Mouse (Mus musculus) neural tube, embryonic 13.5 days (tissue): ENCODE results near the gene Wdr60. TPM values are rescaled to one million over a fixed set of nuclear protein-coding genes. Genes with fewer than 3 reads are reported as not detected.
"Not testable (repeated sequence)": the region's sequence is repeated elsewhere in the genome, so short reads cannot be mapped to it uniquely, and the experiment has no call there.

Experiments used
- ATAC-seq: fragments of 200-750 bp; cut with Nextera tagmentation; 2 replicates; pipeline ENCODE4 v1.8.0; 2017; ENCODE audit warnings: low read depth, mild to moderate bottlenecking, moderate TSS enrichment, moderate library complexity
- H3K27ac ChIP-seq: fragments of 300-500 bp; sonication (generic); replicated peaks from 2 replicates; pipeline ENCODE4 v1.5.1; 2015; ENCODE audit warnings: moderate library complexity, mild to moderate bottlenecking, inconsistent platforms
- H3K27me3 ChIP-seq: fragments of 300-500 bp; sonication (generic); 2 replicates; pipeline ENCODE4 v1.6.1; 2015; ENCODE audit warnings: mild to moderate bottlenecking, inconsistent platforms
- H3K36me3 ChIP-seq: fragments of 300-500 bp; sonication (generic); 2 replicates; pipeline ENCODE4 v1.6.1; 2015; ENCODE audit warnings: mild to moderate bottlenecking, inconsistent platforms
- H3K4me1 ChIP-seq: fragments of 300-500 bp; sonication (generic); replicated peaks from 2 replicates; pipeline ENCODE4 v1.6.1; 2015; ENCODE audit warnings: inconsistent platforms
- H3K4me2 ChIP-seq: fragments of 300-500 bp; sonication (generic); 2 replicates; pipeline ENCODE4 v1.6.1; 2015; ENCODE audit warnings: inconsistent platforms, mild to moderate bottlenecking, moderate library complexity
- H3K4me3 ChIP-seq: fragments of 300-500 bp; sonication (generic); 2 replicates; pipeline ENCODE4 v1.5.1; 2015; ENCODE audit warnings: mild to moderate bottlenecking, inconsistent platforms
- H3K9ac ChIP-seq: fragments of 300-500 bp; sonication (generic); 2 replicates; pipeline ENCODE4 v1.6.1; 2015; ENCODE audit warnings: moderate library complexity, mild to moderate bottlenecking, inconsistent platforms
- H3K9me3 ChIP-seq: fragments of 300-500 bp; sonication (generic); 2 replicates; pipeline ENCODE4 v1.6.1; 2016; ENCODE audit warnings: inconsistent platforms
- WGBS: fragments of 180-500 bp; shearing (Covaris S2); methylation state at CpG from one replicate; pipeline ENCODE4 v1.1.7; 2015; 5-methylcytosine and 5-hydroxymethylcytosine counted together
- polyA plus RNA-seq: library from polyadenylated mRNA; unstranded; fragments of >200 nt; fragmentation: Nextera tagmentation; extraction: Ambion mirVana; gene quantifications from 2 replicates; pipeline ENCODE4 v1.2.1, GENCODE M21; 2015

Wdr60 gene
- polyA plus RNA-seq, 1 experiment from 2014 or later, result 20.6 TPM

DNA sequence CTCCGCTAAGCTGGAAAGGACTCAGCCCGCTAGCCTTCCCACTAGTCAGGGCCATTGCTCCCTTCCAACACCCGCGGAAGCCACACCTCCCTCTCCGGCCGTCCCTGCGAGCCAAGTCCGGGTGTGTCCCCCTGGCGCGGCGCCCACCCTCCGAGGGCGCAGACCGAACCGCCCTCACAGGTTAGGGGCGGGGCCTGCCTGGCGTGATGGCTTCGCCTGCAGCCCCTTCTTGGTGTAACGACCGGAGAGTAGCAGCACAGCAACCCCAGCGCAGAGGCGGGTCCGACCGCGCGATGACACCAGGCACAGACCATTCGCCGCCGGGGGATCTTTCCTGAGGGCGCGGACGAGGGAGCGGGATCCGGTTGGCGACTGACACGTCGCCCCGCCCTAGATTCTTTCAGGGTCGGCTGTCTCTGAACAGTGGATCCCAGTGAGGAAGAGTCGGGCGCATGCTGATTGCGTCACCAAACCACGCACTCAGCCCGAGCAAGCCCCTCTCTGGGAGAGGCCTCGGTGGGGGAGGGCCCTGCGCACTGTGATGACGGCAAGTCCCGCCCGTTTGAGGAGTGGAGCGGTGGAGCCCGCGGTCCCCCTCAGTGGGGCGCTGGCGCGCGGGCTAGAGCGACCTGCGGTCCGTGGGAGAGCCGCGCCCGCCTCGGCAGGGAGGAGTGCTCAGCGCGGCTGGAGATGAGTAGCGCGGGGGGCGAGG lies 18.0 kb upstream of the Wdr60 start, which contains the start of gene Esyt2:
Gene Esyt2, plus strand, starts transcription at position 544 of the 712 bp plus-strand sequence.
- Histone ChIP-seq H3K4me3 (peak within 1 kb of the TSS; percentile 97), H3K36me3 (no peaks in the 10 kb centered on the region), H3K9me3 (no peaks in the 10 kb centered on the region), H3K27me3 (no peaks in the 10 kb centered on the region), H3K4me2 (peak within 1 kb of the TSS; percentile 96), H3K27ac (peak within 1 kb of the TSS; percentile 97), H3K4me1 (peaks cover 23% of the 10 kb centered on the region), H3K9ac (peak within 1 kb of the TSS; percentile 94)
- ATAC-seq, result peak; percentile 98
- WGBS, result under 1% methylated on average over 68 of the region's 68 CpGs

DNA sequence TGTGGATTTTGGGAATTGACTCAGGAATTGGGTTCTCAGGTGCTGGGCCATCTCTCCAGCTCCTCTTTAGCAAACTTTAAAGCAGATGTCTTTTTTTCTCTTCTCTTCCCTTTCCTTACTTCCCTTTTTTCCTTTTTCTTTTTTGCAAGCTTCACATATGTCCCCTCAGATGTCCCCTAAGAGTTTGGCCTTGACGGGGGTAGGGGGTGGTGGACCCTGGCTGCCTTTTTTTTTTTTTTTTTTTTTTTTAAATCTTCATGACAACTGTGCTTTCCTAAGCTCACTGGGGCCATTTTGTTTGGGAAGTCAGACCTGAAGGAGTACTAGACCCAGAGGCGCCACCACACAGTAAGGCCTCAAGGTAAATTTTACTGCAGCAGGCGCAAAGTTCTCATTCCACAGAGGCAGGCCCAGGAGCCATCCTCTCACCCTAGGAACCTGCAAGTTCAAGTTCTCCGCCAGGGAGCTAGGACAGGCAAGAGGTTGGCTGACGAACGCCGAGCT lies 17.4 kb upstream of the Wdr60 start:
- Histone ChIP-seq H3K4me1 (peaks cover 23% of the 10 kb centered on the region), H3K9me3 (no peaks in the 10 kb centered on the region), H3K36me3 (no peaks in the 10 kb centered on the region), H3K4me3 (peak overlapping the region; percentile 97), H3K9ac (peak overlapping the region; percentile 94), H3K4me2 (peak overlapping the region; percentile 67), H3K27me3 (no peaks in the 10 kb centered on the region), H3K27ac (peak overlapping the region; percentile 97)
- ATAC-seq, result no peak
- 2% methylated on average over 7 of the region's 7 CpGs for WGBS

DNA sequence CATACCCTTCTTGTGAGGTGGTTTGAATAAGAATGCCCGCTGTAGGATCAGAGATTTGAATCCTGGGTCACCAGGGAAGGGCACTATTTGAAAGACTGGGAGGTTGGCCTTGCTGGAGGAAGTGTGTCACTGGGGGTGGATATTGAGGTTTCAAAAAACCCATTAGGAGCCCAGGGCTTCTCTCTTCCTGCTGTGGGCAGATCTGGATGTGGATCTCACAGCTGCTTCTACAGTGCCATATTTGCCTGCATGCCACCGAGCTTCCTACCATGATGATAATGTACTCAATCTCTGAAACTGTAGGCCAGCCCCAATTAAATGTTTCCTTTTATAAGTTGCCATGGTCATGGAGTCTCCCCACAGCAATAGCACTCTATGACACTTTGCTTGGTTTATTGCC lies 16.4 kb upstream of the Wdr60 start:
- H3K4me3 ChIP-seq, result no peak overlapping the region
- WGBS, result 85% methylated on average over 2 of the region's 2 CpGs
- H3K9ac ChIP-seq, result no peak overlapping the region
- H3K27me3 ChIP-seq, result no peaks in the 10 kb centered on the region
- ATAC-seq, result no peak
- no peaks in the 10 kb centered on the region for H3K9me3 ChIP-seq
- H3K4me2 ChIP-seq, result no peak overlapping the region
- H3K27ac ChIP-seq, result no peak overlapping the region
- no peaks in the 10 kb centered on the region for H3K36me3 ChIP-seq
- H3K4me1 ChIP-seq, result peaks cover 23% of the 10 kb centered on the region

DNA sequence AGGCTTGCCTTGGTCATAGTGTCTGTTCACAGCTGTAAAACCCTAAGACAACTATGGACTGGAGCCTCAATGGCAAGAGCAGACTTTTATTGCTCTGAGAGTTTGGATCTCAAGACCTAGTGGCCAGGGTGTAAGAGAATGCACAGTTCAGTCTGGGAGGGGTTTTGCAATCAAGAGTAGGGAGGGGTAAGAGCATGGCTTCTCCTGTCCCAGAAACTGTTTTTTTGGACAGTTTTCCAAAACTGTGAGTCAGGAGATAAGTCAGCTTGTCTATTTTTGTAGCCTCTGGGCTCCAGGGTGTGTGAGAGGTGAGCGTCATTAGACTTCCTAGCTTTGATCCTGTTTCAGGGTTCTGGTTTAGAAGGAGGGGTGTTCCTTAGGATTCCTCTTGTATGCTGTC lies 15.7 kb upstream of the Wdr60 start:
- WGBS, result 92% methylated on average over 1 of the region's 1 CpGs
- no peak overlapping the region for H3K4me3 ChIP-seq
- no peak overlapping the region for H3K9ac ChIP-seq
- no peaks in the 10 kb centered on the region for H3K36me3 ChIP-seq
- H3K9me3 ChIP-seq, result no peaks in the 10 kb centered on the region
- H3K27me3 ChIP-seq, result no peaks in the 10 kb centered on the region
- H3K27ac ChIP-seq, result no peak overlapping the region
- no peak for ATAC-seq
- peaks cover 22% of the 10 kb centered on the region for H3K4me1 ChIP-seq
- H3K4me2 ChIP-seq, result no peak overlapping the region

DNA sequence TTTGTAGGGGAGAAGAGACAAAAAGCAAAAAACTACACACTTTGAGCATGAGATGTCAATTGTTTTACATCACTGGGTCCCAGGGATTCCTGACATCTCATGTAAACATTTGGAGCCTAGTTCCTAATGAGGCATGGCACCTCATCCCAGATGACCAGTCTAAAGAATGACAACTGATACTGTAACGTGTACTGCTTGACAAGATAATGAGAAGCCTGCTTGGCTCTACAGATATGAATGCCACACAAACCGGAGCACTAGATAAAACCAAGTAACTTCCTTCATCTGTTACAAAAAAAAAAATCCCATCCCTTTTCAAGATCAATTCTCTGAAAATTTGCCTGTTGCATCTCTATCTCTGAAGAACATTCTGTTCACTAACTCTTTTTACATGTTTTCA lies 14.1 kb upstream of the Wdr60 start:
- WGBS, result 75% methylated on average over 2 of the region's 2 CpGs

DNA sequence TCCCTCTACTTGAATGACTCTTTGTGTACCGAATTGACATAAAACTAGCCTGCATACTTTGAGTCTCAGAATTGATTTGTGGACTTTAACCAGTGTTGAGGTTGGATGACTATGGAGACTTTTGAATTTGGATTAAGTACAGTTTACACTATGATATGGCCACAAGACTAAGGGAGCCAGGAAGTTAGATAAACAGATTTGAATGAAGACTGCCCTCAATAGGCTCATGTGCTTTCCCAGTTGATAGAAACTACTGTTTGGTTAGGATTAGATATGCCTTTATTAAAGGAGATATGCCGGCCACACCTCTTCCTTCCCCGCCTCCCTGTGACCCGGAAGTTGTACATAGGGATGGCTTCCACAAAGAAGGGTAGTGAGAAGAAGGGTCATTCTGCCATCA lies 12.8 kb upstream of the Wdr60 start:
- Histone ChIP-seq H3K4me3 (no peak overlapping the region), H3K9ac (no peak overlapping the region), H3K4me1 (peaks cover 8% of the 10 kb centered on the region), H3K9me3 (no peaks in the 10 kb centered on the region), H3K4me2 (no peak overlapping the region), H3K27ac (no peak overlapping the region), H3K27me3 (no peaks in the 10 kb centered on the region), H3K36me3 (no peaks in the 10 kb centered on the region)
- ATAC-seq, result no peak
- WGBS, result 88% methylated on average over 4 of the region's 4 CpGs

More for the DNA sequence above, 14.1 kb upstream of the Wdr60 start:
- no peak for ATAC-seq
- no peak overlapping the region for H3K4me3 ChIP-seq
- no peak overlapping the region for H3K27ac ChIP-seq
- no peaks in the 10 kb centered on the region for H3K36me3 ChIP-seq
- H3K9me3 ChIP-seq, result no peaks in the 10 kb centered on the region
- no peaks in the 10 kb centered on the region for H3K27me3 ChIP-seq
- no peak overlapping the region for H3K9ac ChIP-seq
- H3K4me1 ChIP-seq, result peaks cover 10% of the 10 kb centered on the region
- H3K4me2 ChIP-seq, result no peak overlapping the region

DNA sequence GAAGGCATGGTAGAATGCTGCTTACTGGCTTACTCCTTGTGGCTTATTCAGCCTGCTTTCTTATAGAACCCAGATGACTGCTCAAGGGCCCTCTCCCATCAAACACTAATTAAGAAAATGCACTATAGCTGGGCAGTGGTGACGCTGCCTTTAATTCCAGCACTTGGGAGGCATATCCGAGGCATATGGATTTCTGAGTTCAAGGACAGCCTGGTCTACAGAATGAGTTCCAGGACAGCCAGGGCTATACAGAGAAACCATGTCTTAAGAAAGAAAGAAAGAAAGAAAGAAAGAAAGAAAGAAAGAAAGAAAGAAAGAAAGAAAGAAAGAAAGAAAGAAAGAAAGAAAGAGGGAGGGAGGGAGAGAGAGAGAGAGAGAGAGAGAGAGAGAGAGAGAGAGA lies 12.3 kb upstream of the Wdr60 start, which contains the start of gene Gm11027:
Gene Gm11027, plus strand, starts transcription at position 301 of the 400 bp plus-strand sequence.
- H3K4me3 ChIP-seq, H3K4me1 ChIP-seq, H3K36me3 ChIP-seq, H3K9me3 ChIP-seq, ATAC-seq, H3K4me2 ChIP-seq, H3K9ac ChIP-seq, H3K27me3 ChIP-seq, H3K27ac ChIP-seq: not testable (repeated sequence)
- 68% methylated on average over 2 of the region's 2 CpGs for WGBS

DNA sequence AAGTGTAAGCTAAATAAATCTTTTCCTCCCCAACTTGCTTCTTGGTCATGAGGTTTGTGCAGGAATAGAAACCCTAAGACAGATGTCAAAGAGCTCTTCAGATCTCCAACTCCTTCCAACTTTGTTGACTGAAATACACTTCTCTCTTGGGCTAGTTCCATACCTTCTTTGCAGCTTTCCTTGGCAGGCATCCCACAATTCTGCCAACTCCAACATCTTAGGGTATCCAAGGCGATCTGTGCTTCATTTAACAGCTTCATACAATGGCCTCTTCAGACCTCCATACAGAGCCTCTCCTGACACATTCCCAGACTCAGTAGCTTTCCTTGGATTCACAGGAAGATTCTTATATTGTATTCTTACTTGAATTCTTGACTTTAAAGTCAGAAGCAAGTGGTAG lies 10.9 kb upstream of the Wdr60 start:
- H3K4me1 ChIP-seq, result no peaks in the 10 kb centered on the region
- 77% methylated on average over 1 of the region's 1 CpGs for WGBS
- H3K4me3 ChIP-seq, result no peak overlapping the region
- H3K36me3 ChIP-seq, result no peaks in the 10 kb centered on the region
- no peaks in the 10 kb centered on the region for H3K9me3 ChIP-seq
- no peak overlapping the region for H3K27ac ChIP-seq
- no peak overlapping the region for H3K4me2 ChIP-seq
- no peak for ATAC-seq
- H3K9ac ChIP-seq, result no peak overlapping the region
- H3K27me3 ChIP-seq, result no peaks in the 10 kb centered on the region

DNA sequence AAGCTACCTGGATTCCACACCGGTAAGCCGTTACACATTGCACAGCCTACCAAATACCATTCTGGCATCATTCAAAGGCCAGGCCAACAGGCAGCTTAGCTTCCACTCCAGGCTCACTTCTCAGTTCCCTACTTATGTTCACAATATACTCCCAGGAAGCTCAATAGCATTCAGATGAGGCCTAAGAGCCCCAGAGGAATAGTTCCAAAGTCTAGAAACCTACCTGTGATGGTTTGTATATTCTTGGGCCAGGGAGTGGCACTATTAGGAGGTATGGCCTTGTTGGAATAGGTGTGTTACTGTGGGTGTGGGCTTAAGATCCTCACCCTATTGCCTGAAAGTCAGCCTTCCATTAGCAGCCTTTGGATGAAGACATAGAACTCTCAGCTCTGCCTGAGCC lies 8.2 kb upstream of the Wdr60 start:
- Histone ChIP-seq H3K9ac (no peak overlapping the region), H3K4me2 (no peak overlapping the region), H3K27me3 (no peaks in the 10 kb centered on the region), H3K27ac (no peak overlapping the region), H3K36me3 (no peaks in the 10 kb centered on the region), H3K4me1 (no peaks in the 10 kb centered on the region), H3K4me3 (no peak overlapping the region), H3K9me3 (no peaks in the 10 kb centered on the region)
- WGBS, result 88% methylated on average over 2 of the region's 2 CpGs
- no peak for ATAC-seq

DNA sequence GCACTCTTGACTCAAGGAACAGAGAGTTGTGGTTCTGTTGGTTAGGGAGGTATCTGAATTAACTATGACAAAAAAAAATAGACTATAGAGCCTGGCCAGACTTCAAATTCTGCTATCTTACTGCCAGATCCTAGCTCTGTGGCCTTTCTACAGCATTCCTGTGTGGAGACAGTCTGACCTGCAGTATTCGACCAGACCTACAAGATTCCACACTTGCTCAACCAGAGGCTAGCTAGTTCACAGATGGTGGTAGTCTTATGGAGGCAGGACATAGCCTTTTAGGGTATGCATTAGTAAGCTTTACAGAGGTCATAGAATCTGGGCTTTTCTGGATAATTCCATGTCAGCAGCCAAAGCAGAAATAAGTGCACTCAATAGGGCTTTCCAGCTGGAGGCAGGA lies 7.7 kb upstream of the Wdr60 start:
- Histone ChIP-seq H3K4me1 (no peaks in the 10 kb centered on the region), H3K4me2 (no peak overlapping the region), H3K36me3 (no peaks in the 10 kb centered on the region), H3K27ac (no peak overlapping the region), H3K9me3 (no peaks in the 10 kb centered on the region), H3K27me3 (no peaks in the 10 kb centered on the region), H3K4me3 (no peak overlapping the region), H3K9ac (no peak overlapping the region)
- WGBS, result 75% methylated on average over 1 of the region's 1 CpGs
- no peak for ATAC-seq

DNA sequence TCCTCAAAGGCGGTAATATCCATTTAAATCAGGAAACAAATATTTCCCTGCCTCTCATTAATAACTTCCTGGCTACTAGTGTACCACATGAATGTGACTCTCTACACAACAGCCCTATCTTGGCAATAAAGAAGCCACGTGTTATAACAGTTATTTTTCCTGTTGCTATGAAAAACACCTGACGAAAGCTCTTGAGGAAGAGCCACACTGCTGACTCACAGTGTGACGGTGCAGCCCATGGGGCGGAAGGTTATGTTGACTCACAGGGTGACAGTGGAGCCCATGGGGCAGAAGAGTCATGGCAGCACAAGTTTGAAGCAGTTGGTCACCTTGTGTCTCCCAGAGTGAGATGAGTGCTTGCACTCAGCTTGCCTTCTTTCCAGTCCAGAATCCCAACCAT lies 6.6 kb upstream of the Wdr60 start:
- no peak overlapping the region for H3K27ac ChIP-seq
- no peaks in the 10 kb centered on the region for H3K27me3 ChIP-seq
- no peaks in the 10 kb centered on the region for H3K36me3 ChIP-seq
- no peak overlapping the region for H3K4me3 ChIP-seq
- ATAC-seq, result no peak
- WGBS, result 85% methylated on average over 5 of the region's 5 CpGs
- H3K9ac ChIP-seq, result no peak overlapping the region
- H3K4me1 ChIP-seq, result no peaks in the 10 kb centered on the region
- no peak overlapping the region for H3K4me2 ChIP-seq
- no peaks in the 10 kb centered on the region for H3K9me3 ChIP-seq

DNA sequence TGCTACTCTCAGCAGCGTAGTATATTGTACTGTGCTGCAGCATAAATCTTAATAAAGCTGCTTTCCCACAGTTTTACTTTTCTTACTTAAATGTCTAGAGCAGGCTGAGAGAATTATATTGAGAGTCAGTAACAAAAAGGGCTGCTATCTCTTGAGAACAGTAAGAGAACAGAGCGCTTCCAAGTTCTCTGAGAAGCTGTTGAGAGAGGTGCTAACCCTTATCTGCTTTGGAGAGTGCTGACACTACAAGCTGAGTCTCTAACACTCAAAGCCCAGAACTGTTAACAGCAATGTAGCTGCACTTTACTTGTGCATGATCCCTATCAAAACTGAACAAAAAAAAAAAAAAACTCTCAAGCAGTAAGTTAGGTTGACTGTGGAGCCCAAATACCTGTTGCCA lies 2.5 kb upstream of the Wdr60 start:
- no peaks in the 10 kb centered on the region for H3K9me3 ChIP-seq
- H3K4me3 ChIP-seq, result no peak overlapping the region
- 88% methylated on average over 2 of the region's 2 CpGs for WGBS
- H3K4me2 ChIP-seq, result no peak overlapping the region
- no peaks in the 10 kb centered on the region for H3K36me3 ChIP-seq
- ATAC-seq, result no peak
- no peaks in the 10 kb centered on the region for H3K27me3 ChIP-seq
- no peak overlapping the region for H3K9ac ChIP-seq
- H3K27ac ChIP-seq, result no peak overlapping the region
- peaks cover 16% of the 10 kb centered on the region; the same call in 1 of the 2 replicates for H3K4me1 ChIP-seq

DNA sequence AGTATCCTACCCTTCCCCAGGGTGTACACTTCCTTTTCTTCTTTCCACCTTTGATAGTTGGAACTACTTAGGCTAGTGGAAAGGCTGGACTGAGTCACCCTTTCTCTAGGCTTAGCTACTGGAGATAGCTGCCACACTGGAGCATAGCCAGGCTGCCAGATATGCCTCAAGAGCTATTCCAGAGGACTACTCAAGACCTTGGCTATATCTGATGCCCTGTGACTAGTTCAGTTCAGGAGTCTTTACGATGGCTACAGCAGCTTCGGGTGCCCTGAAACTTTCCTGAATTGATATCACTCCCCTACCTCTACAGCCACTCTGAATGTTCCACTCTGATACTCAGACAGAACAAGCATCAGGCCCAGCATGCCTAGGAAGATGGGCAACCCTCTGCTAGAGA lies 1.9 kb upstream of the Wdr60 start:
- no peaks in the 10 kb centered on the region for H3K36me3 ChIP-seq
- H3K27ac ChIP-seq, result no peak overlapping the region
- H3K4me3 ChIP-seq, result no peak overlapping the region
- H3K4me1 ChIP-seq, result peaks cover 16% of the 10 kb centered on the region; the same call in 1 of the 2 replicates
- no peak for ATAC-seq
- no peak overlapping the region for H3K9ac ChIP-seq
- WGBS, result 94% methylated on average over 2 of the region's 2 CpGs
- no peaks in the 10 kb centered on the region for H3K9me3 ChIP-seq
- H3K4me2 ChIP-seq, result no peak overlapping the region
- no peaks in the 10 kb centered on the region for H3K27me3 ChIP-seq
